Mouse (Mus musculus): Measurements from ENCODE around the gene Xaf1. TPM values are rescaled to one million over a fixed set of nuclear protein-coding genes. Genes with fewer than 3 reads are reported as not detected.

Xaf1 gene
- total RNA-seq, 2 experiments from 2014 or later = 4.2 to 5.2 TPM

DNA sequence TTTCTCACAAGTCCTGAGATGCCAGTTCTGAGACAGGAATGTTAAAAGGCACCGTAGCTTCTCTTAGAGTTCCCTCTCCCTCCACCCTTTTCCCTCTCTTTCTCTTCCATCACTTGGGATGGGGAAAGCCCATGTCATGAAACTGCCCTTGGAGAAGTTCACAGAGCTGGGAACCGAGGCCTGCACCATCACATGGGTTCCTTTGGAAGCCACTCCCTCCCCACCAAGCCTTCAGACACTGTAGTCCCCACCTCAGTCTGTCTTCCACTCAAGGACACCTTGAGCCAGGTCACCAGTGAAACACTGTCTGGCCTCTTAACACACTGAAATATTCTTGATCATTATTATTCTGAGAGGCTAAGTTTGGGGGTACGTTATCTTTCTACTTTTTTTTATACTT lies 51.8 kb downstream of the Xaf1 start:
- H3K4me3 ChIP-seq = no peak overlapping the region
- H3K27ac ChIP-seq = no peak overlapping the region
- no peak for TF ChIP-seq CTCF (conservative IDR thresholded peaks at IDR 0.05)
- no peak for DNase-seq (ENCODE audit: low spot score in 2 of 2)

DNA sequence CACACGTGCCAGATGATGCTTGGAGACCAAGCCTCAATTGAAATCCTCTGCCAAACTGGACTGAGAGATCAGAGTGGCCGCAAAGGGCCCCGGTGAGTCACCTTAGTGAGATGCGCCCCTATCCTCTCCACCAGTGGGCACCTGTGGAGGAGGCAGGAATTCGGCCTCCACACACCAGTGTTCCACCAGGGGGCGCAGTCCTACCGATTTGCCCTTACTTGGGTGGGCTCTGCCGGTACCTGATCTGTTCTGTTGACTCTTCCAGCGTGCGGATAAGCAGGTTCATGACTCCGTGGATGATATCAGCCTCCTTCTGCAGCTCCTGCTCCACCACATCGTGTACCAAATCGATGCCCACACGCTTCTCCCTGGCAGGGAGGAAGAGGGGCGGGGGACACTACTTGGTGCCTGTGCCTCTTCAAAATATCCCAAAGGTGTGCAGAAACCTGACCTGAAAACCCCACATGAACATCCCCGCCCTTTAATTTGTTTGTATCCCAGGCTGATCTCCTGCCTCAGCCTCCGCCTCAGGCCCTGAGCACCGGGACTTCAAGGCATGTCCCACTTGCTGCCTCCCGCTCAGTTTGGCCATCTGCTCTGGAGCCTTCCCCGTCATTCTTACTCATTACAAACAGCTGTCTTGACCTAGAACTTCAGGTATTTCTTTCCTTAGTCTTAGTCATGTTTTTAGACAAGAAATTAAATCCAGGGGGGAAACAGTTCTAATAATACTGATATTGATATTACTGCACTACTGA lies 53.7 kb downstream of the Xaf1 start:
- peak; percentile 50 to 80 for DNase-seq (ENCODE audit: low spot score in 2 of 2)
- peak; percentile 96; the same call in 1 of the 2 replicates for TF ChIP-seq CTCF (conservative IDR thresholded peaks at IDR 0.05)
- H3K27ac ChIP-seq = no peak overlapping the region
- H3K4me3 ChIP-seq = peak overlapping the region; percentile 36

DNA sequence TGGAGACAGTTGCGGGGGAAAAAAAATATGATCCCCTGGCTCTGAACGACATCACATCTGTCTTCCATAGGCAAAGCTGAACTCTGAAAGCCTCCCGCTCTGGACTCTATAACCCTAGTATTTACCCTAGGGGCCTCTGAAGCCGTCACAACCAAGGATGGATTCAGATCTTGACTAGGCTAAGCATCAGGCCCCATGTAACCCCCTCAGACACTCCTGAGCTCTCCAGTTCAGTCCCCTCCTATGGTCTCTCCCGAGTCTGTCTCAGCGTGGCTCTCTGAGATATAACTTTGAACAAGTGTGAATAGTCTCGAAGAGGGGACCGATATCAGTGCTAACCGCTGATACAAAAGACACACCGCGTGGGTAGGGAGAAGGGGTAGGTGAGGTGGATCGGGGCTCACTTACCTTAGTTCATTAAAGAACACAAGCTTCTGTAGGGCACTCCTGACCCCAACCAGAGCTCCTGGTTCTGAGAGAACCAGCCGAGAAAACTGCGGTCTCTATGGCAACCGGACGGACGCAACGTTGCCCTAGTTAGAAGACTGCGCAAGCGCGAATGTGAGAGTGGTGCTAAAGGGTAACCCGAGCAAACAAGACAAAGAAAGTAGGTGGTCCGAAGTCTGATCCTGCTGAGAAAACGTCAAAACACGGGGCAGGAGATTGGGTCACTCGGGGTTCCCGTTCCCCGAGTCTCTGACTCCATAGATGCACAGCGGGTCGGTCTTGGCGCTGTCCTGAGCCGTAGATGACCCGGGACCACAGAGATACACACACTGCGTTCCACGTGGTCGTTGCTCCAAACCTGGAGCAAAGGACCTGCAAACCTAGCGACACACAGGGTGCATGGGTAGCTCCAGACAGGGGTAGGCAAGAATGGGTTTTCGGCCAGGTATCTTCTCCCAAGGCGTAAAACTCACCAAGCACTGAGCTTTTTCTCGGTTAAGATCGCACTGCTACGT lies 60.2 kb downstream of the Xaf1 start:
- Histone ChIP-seq H3K27ac (no peak overlapping the region), H3K4me3 (peak overlapping the region; percentile 62)
- DNase-seq (ENCODE audit: low spot score in 2 of 2) = peak; percentile 71
- TF ChIP-seq CTCF (conservative IDR thresholded peaks at IDR 0.05) = no peak

DNA sequence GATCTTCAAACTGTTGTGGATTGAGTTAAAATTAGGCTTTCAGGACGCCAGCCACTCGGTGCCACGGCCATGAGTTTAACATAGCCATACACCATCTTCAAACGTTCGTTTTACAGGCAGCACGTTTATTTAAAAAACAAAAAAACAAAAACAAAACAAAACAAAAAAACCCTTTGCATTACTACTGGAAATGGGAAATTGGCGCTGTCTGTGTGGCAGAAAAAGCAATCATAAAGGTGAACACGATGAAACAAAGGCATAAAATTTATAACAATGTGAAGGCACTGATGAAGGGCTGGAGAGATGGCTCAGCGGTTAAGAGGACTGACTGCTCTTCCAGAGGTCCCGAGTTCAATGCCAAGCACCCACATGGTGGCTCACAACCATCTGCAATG lies 60.9 kb downstream of the Xaf1 start, which contains the start of gene Tekt1:
Tekt1 (minus strand) TSS at position 96 of the 395 bp plus-strand sequence.
- no peak for TF ChIP-seq CTCF (conservative IDR thresholded peaks at IDR 0.05)
- DNase-seq (ENCODE audit: low spot score in 2 of 2) = no peak
- Histone ChIP-seq H3K4me3 (peak within 1 kb of the TSS; percentile 62), H3K27ac (no peak within 1 kb of the TSS)

Other genes with a start within 250 kb of the Xaf1 start
- gene Pitpnm3, start 165.9 kb upstream of the Xaf1 start, total RNA-seq (2021) = 10 to 100 TPM; 29.3 to 30.0 TPM
- gene Gm43951, start 94.8 kb upstream of the Xaf1 start, total RNA-seq (2021) = 10 to 100 TPM; 11.0 to 14.1 TPM
- 10 to 100 TPM; 28.9 to 31.1 TPM for gene 4933427D14Rik, start 94.2 kb upstream of the Xaf1 start, total RNA-seq (2021)
- 10 to 100 TPM; 30.8 to 31.1 TPM for gene Txndc17, start 94.1 kb upstream of the Xaf1 start, total RNA-seq (2021)
- gene Med31, start 86.0 kb upstream of the Xaf1 start, total RNA-seq (2021) = 10 to 100 TPM; 14.5 to 14.6 TPM
- gene Slc13a5, start 34.4 kb upstream of the Xaf1 start, total RNA-seq (2021) = 1 to 10 TPM; 6.6 to 7.5 TPM
- not detected for gene Fbxo39, start 12.8 kb downstream of the Xaf1 start, total RNA-seq (2021)
- gene Tekt1, start 60.8 kb downstream of the Xaf1 start, total RNA-seq (2021) = 1 to 10 TPM; 2.0 to 3.3 TPM
- 1 to 10 TPM; 2.2 to 3.8 TPM for gene Smtnl2, start 110.1 kb downstream of the Xaf1 start, total RNA-seq (2021)
- not detected for gene Ggt6, start 133.9 kb downstream of the Xaf1 start, total RNA-seq (2021)
- 10 to 100 TPM; 55.7 to 56.2 TPM for gene Mybbp1a, start 139.7 kb downstream of the Xaf1 start, total RNA-seq (2021)
- 100 to 1,000 TPM; 101 to 105 TPM for gene Spns2, start 188.3 kb downstream of the Xaf1 start, total RNA-seq (2021)
- gene Spns3, start 248.9 kb downstream of the Xaf1 start, total RNA-seq (2021) = under 1 TPM; 0.13 to 0.47 TPM